Mouse (Mus musculus) lung, postnatal 0 days (tissue): ENCODE results near the gene Cyp27b1.

Experiments used
- CTCF ChIP-seq: IDR thresholded peaks from 2 replicates; pipeline ENCODE4 v1.5.1; 2016; ENCODE audit warnings: antibody characterized with exemption, mild to moderate bottlenecking
- EP300 ChIP-seq: IDR thresholded peaks from 2 replicates; pipeline ENCODE4 v1.6.1; 2016; ENCODE audit warnings: antibody characterized with exemption, mild to moderate bottlenecking, control low read depth

DNA sequence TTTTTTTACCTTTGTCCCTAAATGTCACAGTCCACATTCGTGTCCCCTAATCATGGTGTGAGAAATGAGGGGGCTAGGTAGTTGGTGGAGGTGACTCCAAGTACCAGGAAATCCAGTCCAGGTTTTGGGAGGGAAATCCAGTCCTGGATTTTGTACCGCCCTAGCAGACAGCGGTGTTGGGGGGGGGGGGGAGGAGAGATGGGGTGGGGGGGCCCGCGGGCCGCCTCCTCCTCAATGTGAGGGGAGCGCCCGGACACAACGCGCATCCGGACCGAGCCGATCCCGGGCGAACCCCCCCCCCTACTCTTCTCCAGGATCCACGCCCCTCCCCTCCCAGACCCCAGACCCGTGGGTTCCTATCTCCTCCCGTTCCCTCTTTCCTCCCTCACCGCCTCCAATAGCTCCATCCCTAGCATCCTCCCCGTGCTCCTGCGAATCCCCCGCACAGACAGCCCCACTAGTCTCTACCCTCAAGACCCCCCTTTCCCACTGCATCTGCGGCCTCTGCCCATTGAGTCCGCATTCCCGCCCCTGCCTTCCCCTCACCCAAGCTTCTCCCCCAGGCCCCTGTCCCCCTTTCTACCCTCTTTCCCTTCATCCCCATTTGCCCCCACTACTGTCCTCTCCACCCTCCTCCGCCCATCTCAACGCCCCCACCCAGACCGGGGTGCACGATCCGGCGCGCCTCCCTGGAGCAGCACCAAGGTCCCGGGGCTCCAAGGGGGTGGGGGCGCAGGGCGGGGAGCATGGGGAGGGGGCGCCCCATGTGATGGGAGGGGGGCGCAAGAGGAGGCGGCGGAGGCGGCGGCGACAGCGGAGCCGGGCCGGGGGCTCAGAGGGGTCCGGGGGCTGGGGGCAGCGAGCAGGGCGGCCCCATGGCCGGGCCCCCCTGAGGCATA is 30.9 kb downstream of the Cyp27b1 start:
- TF ChIP-seq CTCF, result no peak
- no peak for TF ChIP-seq EP300
